Mouse (Mus musculus) megakaryocyte, embryonic 14.5 days (primary cell): Measurements from ENCODE around the gene Dock4.

Experiments used
- FLI1 ChIP-seq: IDR thresholded peaks from 2 replicates; pipeline ENCODE4 v1.6.1; 2012; ENCODE audit warnings: low read length, inconsistent platforms, mixed read lengths
- GATA1 ChIP-seq: IDR thresholded peaks from 3 replicates; pipeline ENCODE4 v1.6.1; 2012; ENCODE audit warnings: mixed read lengths, low read length, inconsistent platforms, borderline replicate concordance

GRCm38 (mm10) chr12:40657229-40657885 is 211.6 kb downstream of the Dock4 start:
- TF ChIP-seq FLI1, result no peak
- no peak for TF ChIP-seq GATA1
